Mouse (Mus musculus): ENCODE measurements at regions not wholly inside any gene's neighbourhood (a gene's known extent, or its start where the extent isn't known, plus 50 kb on each side); places are given as distances from the start of the nearest gene placed in this dataset.

DNA sequence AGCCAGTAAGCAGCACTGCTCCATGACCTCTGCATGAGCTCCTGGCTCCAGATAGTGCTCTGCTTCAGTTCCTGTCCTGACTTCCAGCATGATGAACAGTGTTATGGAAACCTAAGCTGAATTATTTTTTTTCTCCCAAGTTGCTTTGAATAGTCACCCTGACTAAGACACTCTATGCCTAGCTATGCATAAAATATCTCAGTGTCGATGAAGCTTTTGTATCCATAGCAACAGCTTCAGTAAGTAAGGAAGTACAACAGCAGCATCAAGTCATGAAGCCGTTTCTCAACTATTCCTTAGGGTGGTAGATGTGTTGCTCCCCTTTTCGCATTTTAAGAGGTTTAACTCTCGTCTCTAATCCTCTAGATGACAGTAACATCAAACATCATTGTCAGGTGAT lies 228.4 kb upstream of the Gpc5 start:
- no peak for DNase-seq (ENCODE audit: low spot score)

DNA sequence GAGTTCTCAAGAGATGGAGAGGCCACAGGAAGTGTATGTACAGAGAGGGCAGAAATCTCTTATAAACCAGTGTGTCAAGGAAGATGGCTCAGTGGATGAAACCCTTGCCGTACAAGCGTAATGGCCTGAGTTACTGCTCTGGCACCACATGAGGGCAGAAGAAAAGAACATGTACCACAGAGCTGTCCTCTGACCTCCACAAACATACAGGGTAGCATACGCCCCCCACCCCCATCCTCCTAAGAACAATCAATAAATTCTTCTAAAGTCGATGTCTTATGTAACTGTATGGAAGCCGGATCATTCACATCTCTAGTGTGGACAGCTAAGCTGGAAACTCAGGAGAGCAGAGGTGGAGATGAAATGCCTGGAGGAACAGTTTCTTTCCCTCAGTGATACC lies 227.9 kb upstream of the Gpc5 start:
- no peak for DNase-seq (ENCODE audit: low spot score)

DNA sequence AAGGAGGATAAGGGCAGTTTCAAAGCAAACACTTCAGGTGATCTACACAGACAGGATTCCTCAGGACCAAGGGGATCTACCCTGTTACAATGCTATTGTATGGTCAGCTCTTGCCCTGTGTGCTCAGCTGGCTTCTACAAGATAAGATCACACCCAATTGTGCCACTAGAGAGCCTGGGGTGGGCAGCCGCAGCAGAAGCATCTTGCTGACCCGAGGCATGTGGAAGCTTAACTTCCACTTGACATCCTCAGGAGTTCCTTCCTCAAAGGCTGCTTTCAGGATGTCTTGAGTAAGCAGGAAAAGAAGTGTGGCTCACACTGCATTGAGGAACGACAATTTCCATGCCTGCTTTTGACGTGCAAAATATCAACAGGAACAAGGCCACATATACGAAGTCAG lies 222.8 kb upstream of the Gpc5 start:
- no peak for DNase-seq (ENCODE audit: low spot score)

DNA sequence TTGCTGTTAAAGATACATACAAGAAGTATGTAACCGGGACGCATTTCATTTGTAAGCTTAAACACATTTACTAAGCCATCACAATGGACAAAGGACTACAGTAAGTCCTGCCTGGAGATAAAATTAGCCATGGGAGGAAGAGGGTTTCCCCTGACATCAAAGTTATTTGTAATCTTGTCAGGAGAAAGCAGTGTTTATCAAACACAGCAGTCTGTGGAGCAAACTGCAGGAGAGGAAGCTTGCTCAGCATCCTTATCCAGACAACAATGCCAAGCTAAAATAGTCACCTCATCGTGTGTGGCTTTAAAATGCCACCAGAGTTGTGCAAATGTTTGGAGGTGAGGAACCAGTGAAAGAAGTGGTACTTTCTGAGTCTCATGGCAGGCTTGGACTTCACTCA lies 216.9 kb upstream of the Gpc5 start:
- DNase-seq (ENCODE audit: low spot score) = no peak

DNA sequence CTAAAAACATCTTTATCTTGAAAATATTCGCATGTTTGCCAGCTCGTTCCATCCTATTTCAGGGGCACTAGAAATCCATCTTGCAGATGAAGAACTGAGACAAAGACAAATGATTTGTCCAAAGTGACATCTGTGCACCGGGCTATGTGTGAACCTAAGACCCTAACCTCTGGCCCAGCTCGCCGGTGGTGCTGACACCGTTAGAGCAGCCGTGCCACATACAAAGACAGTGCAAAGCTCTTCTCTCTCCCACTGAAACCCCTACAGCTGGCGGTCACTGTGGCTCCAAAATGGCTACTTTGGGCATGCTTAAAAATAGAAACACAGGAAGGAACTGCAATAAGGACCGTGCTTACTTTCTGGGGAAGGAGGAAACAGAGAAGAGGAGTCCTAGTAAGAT lies 215.6 kb upstream of the Gpc5 start:
- no peak for DNase-seq (ENCODE audit: low spot score)

DNA sequence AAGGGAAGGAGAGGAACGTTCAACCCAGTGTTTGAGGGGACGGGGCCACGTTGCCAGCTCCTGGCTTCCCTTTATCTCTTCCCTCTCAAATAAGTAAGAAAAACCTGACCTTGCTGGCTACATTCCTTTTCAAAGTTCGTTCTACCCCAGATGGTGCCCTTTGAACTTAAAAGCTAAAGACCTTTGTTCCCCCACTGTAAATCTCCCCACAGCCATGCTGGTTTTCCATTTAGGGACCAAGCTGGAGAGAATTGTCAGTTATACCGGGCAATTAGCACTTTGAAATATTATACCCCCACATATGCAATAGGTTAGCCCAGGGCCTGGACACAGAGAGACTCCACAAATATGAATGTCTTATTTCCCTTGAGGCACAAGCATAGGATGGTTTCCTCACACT lies 214.5 kb upstream of the Gpc5 start:
- no peak for DNase-seq (ENCODE audit: low spot score)

DNA sequence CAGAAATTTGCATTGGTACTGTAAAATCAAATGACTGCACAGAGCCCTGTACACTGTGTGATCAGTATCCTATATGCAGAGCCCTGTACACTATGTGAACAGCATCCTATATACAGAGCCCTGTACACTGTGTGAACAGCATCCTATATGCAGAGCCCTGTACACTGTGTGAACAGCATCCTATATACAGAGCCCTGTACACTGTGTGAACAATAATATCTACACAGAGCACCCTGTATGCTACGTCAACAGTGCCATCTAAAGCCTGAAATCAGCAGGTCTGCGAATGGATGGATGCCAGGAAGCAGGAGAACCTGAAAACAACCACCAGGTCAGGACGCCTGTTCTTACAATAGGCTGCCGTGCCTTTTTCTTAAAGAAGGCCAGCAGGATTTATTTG lies 211.7 kb upstream of the Gpc5 start:
- no peak for DNase-seq (ENCODE audit: low spot score)

DNA sequence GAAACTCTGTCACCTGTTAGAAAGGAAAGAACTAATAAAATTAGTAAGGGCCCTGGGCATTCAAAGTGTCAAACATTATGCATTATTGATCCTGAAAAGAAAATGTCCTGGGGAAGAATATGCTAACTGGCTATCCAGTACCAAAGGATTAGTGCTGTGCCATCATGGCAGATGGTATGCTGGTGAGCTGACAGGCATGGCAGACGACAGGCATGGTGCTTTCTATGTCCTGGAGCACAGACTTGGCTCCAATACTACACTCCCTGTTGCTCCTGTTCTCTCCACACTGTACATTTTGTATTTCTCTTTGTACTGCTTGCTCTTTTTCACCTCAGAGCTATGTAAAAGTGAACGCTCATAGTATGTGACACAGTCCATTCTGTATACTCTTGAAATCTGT lies 187.9 kb upstream of the Gpc5 start:
- no peak for DNase-seq (ENCODE audit: low spot score)

DNA sequence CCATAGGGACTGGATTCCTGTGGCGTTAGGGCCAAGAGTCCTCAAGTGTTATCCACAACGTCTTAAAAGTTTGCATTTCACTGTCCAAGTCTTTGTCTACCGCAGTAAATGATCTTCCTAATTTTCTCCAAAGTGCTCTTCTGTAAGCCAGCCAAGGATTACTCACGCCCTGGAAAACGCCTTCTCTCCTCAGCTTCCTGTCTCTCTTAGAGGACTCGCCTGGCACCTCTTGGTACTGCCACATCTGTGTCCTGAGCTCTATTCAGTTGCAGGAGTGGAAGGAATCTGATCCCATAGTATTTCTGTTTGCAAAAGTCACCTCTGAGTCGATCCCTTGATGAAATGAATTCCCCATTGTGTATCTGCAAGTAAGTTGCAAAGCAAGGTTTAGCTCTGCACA lies 179.7 kb upstream of the Gpc5 start:
- DNase-seq (ENCODE audit: low spot score) = no peak

DNA sequence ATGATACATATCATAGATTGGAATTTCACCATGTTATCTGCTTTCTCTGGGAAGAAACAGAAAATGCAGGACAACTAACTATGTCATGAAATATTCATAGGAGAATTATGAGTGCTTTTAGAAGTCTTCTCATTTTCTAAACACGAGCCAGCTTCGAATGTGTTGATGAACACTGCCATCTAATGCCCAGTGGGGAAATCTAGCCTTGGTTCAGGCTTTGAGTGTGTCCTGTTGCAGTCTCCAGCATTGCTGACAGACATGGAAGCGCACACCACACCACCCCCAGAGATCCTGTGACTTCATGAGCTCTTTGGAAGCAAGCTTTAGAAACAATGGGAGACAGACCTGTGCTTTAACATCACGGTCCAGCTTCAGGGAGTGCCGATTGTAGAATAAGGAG lies 178.8 kb upstream of the Gpc5 start:
- no peak for DNase-seq (ENCODE audit: low spot score)

DNA sequence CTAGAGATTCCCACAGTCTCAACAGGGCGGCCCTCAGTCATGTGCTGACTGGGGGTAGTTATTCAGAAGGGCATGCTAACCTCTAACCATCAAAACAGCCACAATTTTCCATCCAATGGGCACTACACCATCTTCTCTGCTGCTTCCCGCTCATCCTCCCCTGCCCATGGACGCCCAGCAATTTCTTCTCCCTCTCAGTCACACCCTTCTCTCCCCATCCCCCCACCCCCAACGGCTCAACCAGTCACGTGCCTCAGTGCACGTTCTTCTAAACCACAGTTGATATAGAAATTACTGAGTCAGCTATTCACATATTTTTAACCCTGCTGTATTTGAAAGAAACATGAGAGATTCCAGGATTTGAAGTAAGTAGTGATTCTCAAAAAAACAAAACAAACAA lies 146.3 kb upstream of the Gpc5 start:
- no peak for DNase-seq (ENCODE audit: low spot score)

DNA sequence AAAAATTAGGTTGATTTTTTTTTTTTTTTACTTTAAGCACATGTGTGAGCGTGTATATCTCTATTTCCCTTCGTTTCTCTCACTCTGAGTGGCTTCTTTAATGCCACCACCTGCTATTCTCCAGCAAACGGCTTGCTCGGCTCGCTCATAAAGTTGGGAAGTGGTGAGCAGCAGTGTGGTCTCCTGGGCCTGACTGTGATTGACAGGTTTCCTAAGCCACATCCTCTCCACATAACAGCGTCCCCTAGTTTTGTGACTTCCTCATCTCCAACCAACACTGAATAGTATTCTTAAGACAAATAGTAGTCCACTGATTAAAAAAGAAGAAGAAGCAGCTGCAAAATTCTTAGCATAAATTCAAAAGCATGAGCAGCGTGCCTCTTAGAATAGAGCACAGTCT lies 145.7 kb upstream of the Gpc5 start:
- DNase-seq (ENCODE audit: low spot score) = no peak

DNA sequence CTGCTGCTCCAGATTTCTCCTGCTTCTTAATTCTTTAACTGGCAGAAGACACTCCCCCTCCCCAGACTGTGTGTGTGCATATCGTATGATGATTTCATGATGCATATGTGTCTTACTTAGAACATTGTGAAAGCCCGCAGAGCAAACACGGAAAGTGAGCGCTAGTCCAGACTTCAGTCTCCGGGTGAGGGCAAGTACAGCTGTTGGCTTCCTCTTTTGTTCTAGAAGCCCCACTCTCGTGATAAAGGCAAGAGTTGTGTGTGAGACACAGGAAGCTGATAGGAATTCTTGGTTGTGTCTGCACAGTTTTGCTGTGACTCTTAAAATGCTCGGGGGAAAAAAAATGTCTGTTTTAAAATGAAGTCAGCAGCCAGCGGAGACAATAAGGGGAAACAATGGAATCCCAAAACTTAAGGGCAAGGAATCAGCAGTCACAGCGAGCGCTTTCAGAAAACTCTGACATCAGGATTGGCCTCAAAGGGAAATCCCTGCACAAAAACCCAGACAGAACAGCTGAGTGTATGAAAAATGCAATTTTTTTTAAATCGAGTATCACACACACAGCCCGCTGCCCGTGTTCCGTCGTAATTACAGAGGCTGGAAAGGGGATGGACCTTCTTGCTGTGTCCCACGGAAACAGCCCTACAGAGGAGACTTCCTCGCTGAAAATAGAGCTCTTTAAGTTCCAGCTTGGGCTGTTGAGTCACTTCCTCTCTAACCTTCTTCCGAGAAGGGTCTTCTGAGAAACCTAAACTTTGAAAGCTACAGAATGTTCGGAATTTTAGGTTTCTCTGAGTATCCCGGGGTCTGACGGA lies 143.5 kb upstream of the Gpc5 start:
- DNase-seq (ENCODE audit: low spot score) = peak; percentile 8

DNA sequence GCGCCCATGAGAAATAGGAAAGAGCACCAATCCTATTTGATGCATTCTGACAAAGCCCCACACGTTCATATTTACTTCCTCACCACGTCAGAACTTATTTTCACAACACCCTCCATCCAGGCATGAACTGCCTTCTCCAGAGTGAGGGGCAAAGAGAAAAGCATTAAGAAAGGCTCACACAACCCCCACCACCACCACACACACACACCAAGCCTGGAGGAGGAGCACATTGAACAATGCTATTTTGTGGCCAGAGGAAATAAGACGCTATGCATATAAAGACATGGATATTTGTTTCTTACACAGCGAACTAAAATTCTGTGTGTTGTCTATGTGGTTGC lies 142.9 kb upstream of the Gpc5 start:
- no peak for DNase-seq (ENCODE audit: low spot score)

DNA sequence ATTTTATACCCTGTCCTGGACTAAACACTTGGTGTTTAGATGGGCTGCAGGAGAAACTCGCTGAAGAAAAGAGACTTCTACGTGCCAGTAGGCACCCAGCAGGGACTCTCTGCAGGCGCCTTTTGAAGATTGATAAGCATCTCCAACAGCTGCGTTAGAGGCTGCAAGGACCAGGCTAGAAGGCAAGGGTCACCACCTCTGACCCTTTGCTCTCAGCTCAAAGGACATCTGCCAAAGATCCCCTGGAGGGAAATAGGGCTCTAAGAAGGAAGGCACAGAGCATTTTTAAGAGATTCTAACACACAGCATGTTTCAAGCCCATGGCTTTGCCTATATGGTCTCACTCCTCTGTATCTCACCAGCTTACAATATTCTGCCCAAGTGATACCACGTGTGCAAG lies 139.7 kb upstream of the Gpc5 start:
- DNase-seq (ENCODE audit: low spot score) = no peak

DNA sequence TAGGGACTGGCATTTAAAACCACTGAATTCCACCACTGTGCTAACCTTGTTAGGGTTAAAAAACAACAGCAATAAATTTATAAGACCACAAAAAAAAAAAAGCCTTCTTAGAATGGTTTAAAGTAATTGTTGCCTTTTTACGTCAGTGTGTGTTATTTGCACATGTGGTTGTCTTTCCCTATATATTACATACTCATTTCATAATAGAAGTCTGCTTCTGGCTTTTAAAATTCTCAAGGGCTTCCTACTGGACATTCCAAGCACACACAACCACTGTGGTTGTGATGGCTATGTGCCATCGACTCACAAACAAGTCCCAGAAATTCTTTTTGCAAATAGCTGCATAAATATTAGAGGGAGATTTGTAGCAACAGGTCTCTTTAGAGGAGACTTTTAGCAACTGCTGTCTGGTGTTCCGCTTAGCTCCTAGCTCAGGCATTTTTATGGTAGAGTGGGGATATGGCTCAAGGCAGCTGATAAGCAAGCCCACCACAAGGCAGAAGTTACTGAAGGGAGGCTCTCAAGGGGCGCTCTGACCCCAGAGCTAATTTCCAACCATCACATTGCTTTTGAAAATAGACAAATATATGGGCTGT lies 138.8 kb upstream of the Gpc5 start:
- no peak for DNase-seq (ENCODE audit: low spot score)

DNA sequence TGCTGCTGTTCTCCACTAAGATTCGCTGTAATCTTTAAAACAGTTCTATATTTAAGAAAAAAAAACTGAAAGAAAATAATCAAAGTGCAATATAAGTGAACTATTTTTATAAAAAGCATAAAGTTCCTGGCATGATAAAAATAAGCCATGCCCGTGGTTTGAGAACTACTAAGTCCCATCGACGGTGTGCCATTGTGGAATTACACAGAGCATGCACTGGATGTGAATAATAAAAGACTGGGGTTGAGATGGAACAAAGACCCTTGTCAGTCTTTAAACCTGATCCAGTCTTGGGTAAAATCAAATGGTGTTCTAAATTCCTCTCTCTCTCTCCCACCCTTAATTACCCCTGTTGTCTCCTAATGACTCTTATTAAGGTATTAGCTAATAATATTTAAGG lies 137.7 kb upstream of the Gpc5 start:
- DNase-seq (ENCODE audit: low spot score) = no peak

DNA sequence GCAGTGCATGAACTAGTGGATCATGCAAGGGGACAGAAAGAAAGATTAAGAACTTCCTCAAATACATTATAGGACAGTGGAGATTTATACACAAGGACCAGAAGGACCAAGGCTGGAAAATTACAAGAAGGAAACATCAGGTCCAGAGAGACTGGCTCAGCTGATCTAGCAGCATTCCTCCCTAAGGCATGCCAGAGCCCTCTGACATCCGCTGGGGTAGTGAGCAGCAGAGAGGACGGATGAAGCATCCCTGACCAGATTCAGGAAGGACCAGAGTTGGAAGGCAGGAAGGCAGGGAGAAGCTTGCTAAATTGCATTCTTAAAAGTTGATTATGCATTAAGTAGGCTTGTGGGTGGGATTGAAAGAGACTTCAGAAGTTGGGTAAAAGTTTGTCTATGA lies 136.4 kb upstream of the Gpc5 start:
- no peak for DNase-seq (ENCODE audit: low spot score)

DNA sequence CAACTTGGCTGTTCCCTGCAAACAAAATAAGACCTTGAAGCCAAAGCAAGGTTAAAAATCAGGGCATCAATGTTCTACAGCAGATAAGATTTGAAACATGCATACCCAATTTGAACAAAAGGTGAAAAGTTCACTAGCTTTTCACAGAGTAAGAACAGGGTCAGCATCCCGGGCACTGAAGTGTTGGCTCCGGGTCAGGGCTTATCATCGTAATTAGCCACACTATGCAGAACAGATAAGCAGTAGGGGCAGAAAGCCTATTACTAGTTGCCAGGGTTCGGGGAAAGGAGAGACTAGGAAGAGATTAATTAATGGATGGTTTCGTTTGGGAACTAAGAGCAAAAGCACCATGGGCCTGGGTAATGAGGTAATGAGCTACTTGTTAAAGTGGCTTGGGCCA lies 131.7 kb upstream of the Gpc5 start:
- DNase-seq (ENCODE audit: low spot score) = no peak

DNA sequence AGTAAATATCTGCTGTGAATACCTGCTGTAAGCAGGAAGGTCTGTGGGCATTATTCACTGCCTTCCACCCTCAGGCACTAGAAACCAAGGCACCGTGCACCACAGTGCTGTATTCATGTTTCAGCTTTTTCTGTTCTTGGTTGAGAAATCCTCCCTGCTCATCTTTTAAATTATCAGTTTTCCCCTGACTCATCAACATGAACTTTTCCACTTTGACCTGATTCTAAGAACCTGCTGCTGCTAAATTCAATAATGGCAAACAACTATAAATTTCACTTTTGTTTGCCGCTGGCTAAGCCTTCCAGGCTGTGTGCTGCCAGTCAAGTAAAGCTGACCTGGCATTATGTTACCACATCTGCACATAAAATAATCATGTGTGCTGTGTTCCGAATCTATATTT lies 126.1 kb upstream of the Gpc5 start:
- DNase-seq (ENCODE audit: low spot score) = no peak

DNA sequence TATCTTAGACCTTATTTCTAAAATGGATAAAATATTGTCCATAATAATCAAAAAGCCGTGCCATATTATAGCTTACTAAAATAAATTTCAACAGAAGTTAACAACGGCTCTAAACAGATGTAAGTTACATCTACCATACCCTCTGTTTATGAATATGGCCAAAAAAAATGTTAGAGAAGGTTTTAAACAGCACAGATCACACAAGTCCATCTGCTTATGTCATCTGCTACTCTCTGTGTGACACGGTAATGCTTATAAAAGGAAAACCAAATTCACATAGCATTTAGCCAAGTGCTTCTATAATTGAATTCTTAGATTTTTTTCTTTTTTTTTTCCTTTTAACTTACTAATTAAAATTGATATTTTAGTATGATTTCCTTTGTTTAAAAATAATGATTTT lies 123.0 kb upstream of the Gpc5 start:
- DNase-seq (ENCODE audit: low spot score) = no peak

DNA sequence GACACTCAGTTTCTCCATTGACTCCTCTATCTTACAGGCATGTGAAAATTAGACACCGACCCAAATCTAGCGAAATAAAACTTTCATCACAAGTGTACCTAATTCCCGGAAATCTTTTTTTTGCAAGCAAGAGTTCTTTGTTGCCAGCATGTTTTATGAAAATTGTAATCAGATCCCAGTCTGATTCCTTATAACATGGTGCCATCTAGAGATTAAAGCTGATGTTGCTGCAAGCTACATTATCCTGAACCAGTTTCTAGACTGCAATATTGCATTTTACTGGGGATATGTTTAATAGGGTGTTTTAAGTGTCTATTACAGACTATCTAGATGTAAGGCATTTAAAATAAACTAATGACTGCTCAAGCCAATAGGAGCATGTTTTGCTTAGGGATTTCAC lies 110.9 kb upstream of the Gpc5 start:
- no peak for DNase-seq (ENCODE audit: low spot score)

DNA sequence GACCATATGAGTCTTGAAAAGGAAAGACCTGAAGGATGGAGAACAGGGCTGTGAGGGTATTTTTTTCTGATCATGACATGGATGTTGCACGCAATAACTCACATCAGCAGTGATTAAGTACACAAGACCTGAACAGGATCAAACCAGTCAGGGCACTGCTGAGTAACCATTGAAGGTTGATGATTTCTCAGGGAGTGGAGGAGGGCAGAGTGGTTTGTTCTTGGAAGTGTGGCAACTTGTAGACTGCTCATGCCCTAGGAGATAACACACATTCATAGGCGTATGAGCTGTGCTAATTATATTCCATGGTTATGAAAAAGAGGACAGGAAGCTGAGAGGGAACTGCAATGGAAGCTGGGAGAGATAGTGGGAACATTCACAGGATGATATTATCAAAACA lies 88.8 kb upstream of the Gpc5 start:
- DNase-seq (ENCODE audit: low spot score) = no peak

Data from heart, adult 8-10 months (tissue).